26 mouse cellular contexts compared by ENCODE assay signal in genomic region chr13:31993391-31993790, GRCm38 (mm10).
DNase-seq lines count a peak whose midpoint lies in the region; ATAC-seq and TF ChIP-seq lines count a peak whose summit lies in the region.
"Had no signal": no experiment of that assay in that cellular context is flagged by ENCODE, and none has a peak within 500 bp of the region (broad histone marks: within the 10 kb centered on the region; RNA-seq: fewer than 3 reads in every experiment).

No protein-coding gene starts in this region.

- no peak overlapping the region for H3K27ac ChIP-seq in neural tube, embryonic 15.5 days (replicated peaks)
- peak overlapping the region; percentile 85 for H3K27ac ChIP-seq in limb, embryonic 12.5 days
- no peak overlapping the region for H3K27ac ChIP-seq in kidney, adult 2 months (ENCODE audit: insufficient read depth, low read depth, low read length)
- H3K27ac ChIP-seq: embryonic facial prominence, embryonic 15.5 days; hindbrain, embryonic 14.5 days; hindbrain, postnatal 0 days had no signal

- no peak for TF ChIP-seq POLR2A in kidney, adult 2 months (IDR thresholded peaks at IDR 0.05; ENCODE audit: low read depth, low read length)

- WGBS in neural tube, embryonic 15.5 days = 76% methylated on average over 4 of the region's 4 CpGs
- WGBS in limb, embryonic 12.5 days = 25% methylated on average over 4 of the region's 4 CpGs
- 84% methylated on average over 4 of the region's 4 CpGs for WGBS in kidney, adult 2 months

- no peak for ATAC-seq in neural tube, embryonic 15.5 days (ENCODE audit: low FRiP score)
- ATAC-seq in limb, embryonic 12.5 days (ENCODE audit: insufficient number of reproducible peaks, insufficient read depth, low FRiP score, low TSS enrichment, low read depth) = peak; percentile 75; the same call in 1 of the 2 replicates
- ATAC-seq in frontal cortex, adult (ENCODE audit: low TSS enrichment) = no peak
- ATAC-seq: forebrain, embryonic 14.5 days; forebrain, postnatal 0 days; hindbrain, postnatal 0 days; inflammation-experienced regulatory T-cells, adult 6 months; Patski had no signal

- DNase-seq in neural tube, embryonic 10.5 days (ENCODE audit: extremely low spot score, low spot score) = no peak
- DNase-seq in forelimb bud, embryonic 11.5 days (ENCODE audit: low read depth, low spot score) = peak; percentile 57
- no peak for DNase-seq in kidney, adult 2 months
- DNase-seq in right cerebral cortex, postnatal 25 days = no peak
- DNase-seq: B cell, adult 2 months; cerebellum, adult 18-20 months; cerebellum, adult 9-11 months; cerebellum, postnatal 36 days; forebrain, postnatal 0 days; gastrocnemius, postnatal 10 days; gastrocnemius, postnatal 36 days; heart, postnatal 4 days had no signal

- peaks cover 17% of the 10 kb centered on the region for H3K4me1 ChIP-seq in neural tube, embryonic 15.5 days
- peaks cover 27% of the 10 kb centered on the region for H3K4me1 ChIP-seq in limb, embryonic 12.5 days (replicated peaks)
- H3K4me1 ChIP-seq in kidney, adult 2 months (ENCODE audit: control insufficient read depth, insufficient read depth, low read length) = no peaks in the 10 kb centered on the region
- H3K4me1 ChIP-seq: embryonic facial prominence, embryonic 15.5 days had no signal

- H3K36me3 ChIP-seq in neural tube, embryonic 15.5 days = no peaks in the 10 kb centered on the region
- peaks cover 5% of the 10 kb centered on the region; the same call in 1 of the 2 replicates for H3K36me3 ChIP-seq in limb, embryonic 12.5 days
- H3K36me3 ChIP-seq in kidney, adult 2 months (ENCODE audit: control insufficient read depth, insufficient read depth, low read length) = no peaks in the 10 kb centered on the region
- H3K36me3 ChIP-seq: embryonic facial prominence, embryonic 15.5 days; G1E; heart, embryonic 10.5 days; heart, embryonic 13.5 days had no signal

- H3K9me3 ChIP-seq in neural tube, embryonic 15.5 days (replicated peaks) = 0 out of 2 replicates have a peak, but pooled peaks cover 3% of the 10 kb centered on the region
- peaks cover 10% of the 10 kb centered on the region for H3K9me3 ChIP-seq in limb, embryonic 12.5 days
- H3K9me3 ChIP-seq: embryonic facial prominence, embryonic 15.5 days; G1E; heart, embryonic 10.5 days had no signal

- H3K27me3 ChIP-seq in neural tube, embryonic 15.5 days (replicated peaks) = no peaks in the 10 kb centered on the region
- peaks cover 12% of the 10 kb centered on the region for H3K27me3 ChIP-seq in limb, embryonic 12.5 days
- no peaks in the 10 kb centered on the region for H3K27me3 ChIP-seq in kidney, adult 2 months (replicated peaks; ENCODE audit: control insufficient read depth, insufficient read depth, low read length)
- H3K27me3 ChIP-seq: CH12.LX; embryonic facial prominence, embryonic 15.5 days; heart, embryonic 13.5 days; Patski had no signal

- H3K9ac ChIP-seq in neural tube, embryonic 15.5 days (replicated peaks) = no peak overlapping the region
- no peak overlapping the region for H3K9ac ChIP-seq in limb, embryonic 12.5 days (replicated peaks)
- H3K9ac ChIP-seq: embryonic facial prominence, embryonic 15.5 days; forebrain, postnatal 0 days; heart, embryonic 13.5 days; hindbrain, embryonic 14.5 days had no signal

- H3K4me2 ChIP-seq in neural tube, embryonic 15.5 days = 0 out of 2 replicates have a peak overlapping the region, but pooled peaks have one; percentile 16
- H3K4me2 ChIP-seq in limb, embryonic 12.5 days = peak overlapping the region; percentile 37
- H3K4me2 ChIP-seq: embryonic facial prominence, embryonic 15.5 days had no signal

- H3K4me3 ChIP-seq in neural tube, embryonic 15.5 days (replicated peaks) = no peak overlapping the region
- H3K4me3 ChIP-seq in limb, embryonic 12.5 days (replicated peaks) = no peak overlapping the region
- H3K4me3 ChIP-seq in kidney, adult 2 months (ENCODE audit: insufficient read depth, low read depth, low read length) = no peak overlapping the region
- H3K4me3 ChIP-seq: embryonic facial prominence, embryonic 15.5 days; heart, adult 2 months; heart, embryonic 10.5 days had no signal

- TF ChIP-seq CTCF in kidney, adult 2 months (conservative IDR thresholded peaks at IDR 0.05; ENCODE audit: insufficient read depth, insufficient read length, low read depth, low read length) = no peak
